In the genomic region with DNA sequence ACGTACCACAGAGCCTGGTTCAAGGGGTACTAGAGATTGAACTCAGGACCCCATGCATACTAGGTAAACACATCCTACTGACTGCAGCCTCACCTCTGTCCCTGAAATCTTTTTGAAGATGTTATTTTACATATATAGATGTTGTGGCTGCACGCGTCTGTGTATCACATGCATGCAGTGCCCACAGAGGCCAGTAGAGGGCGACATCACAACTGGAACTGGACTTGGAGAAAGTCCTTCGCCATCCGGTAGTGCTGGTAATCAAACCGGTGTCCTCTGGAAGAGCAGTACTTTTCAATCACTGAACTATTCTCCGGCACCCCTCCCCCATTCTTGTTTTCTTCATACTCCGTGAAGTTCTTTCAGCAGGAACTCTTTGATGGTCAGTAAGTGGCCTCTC, we compare ENCODE assay signal across 8 mouse cellular contexts. TPM values are rescaled to one million over a fixed set of nuclear protein-coding genes. Genes with fewer than 3 reads are reported as not detected.
DNase-seq lines count a peak whose midpoint lies in the region; ATAC-seq and TF ChIP-seq lines count a peak whose summit lies in the region.

No protein-coding gene starts in this region.

- peak; percentile 82 for TF ChIP-seq CTCF in intestine, postnatal 0 days (IDR thresholded peaks at IDR 0.05; ENCODE audit: low read depth)
- TF ChIP-seq CTCF in liver, embryonic 14.5 days (IDR thresholded peaks at IDR 0.05; ENCODE audit: low read depth), result peak; percentile 96

- no peak overlapping the region for H3K4me3 ChIP-seq in intestine, postnatal 0 days (ENCODE audit: low read depth, low read length)
- H3K4me3 ChIP-seq in intestine, embryonic 16.5 days (ENCODE audit: low read length), result no peak overlapping the region
- no peak overlapping the region for H3K4me3 ChIP-seq in liver, embryonic 14.5 days (ENCODE audit: insufficient read depth in 1 of 2, low read depth in 2 of 2, low read length in 2 of 2)

- no peak for ATAC-seq in intestine, postnatal 0 days
- no peak for ATAC-seq in intestine, embryonic 16.5 days
- no peak for ATAC-seq in liver, embryonic 14.5 days (ENCODE audit: insufficient read depth)

- H3K9ac ChIP-seq in intestine, postnatal 0 days (ENCODE audit: low read depth, low read length), result no peak overlapping the region
- no peak overlapping the region for H3K9ac ChIP-seq in intestine, embryonic 16.5 days (ENCODE audit: low read depth, low read length)
- H3K9ac ChIP-seq in liver, embryonic 14.5 days (replicated peaks), result no peak overlapping the region

- no peaks in the 10 kb centered on the region; the same call in 1 of the 2 replicates for H3K4me1 ChIP-seq in intestine, postnatal 0 days (replicated peaks; ENCODE audit: control insufficient read depth, insufficient read depth, low read length)
- H3K4me1 ChIP-seq in intestine, embryonic 16.5 days (ENCODE audit: control insufficient read depth, insufficient read depth, low read length), result no peaks in the 10 kb centered on the region
- H3K4me1 ChIP-seq in liver, embryonic 14.5 days (replicated peaks; ENCODE audit: control insufficient read depth in 2 of 2, insufficient read depth in 2 of 2, low read length in 1 of 2), result no peaks in the 10 kb centered on the region

- no peak for TF ChIP-seq EP300 in liver, embryonic 14.5 days (IDR thresholded peaks at IDR 0.05; ENCODE audit: low read depth)

- peak; percentile 45 for DNase-seq in CD4-positive helper T cell, adult 2 months (ENCODE audit: low read depth, low spot score)
- peak; percentile 89 for DNase-seq in ZHBTc4 (ENCODE audit: low read depth, low spot score)
- peak; percentile 72 for DNase-seq in gastrocnemius, postnatal 10 days
- no peak for DNase-seq in liver, embryonic 14.5 days (ENCODE audit: low read depth in 3 of 3, low spot score in 3 of 3)
- DNase-seq in spleen, postnatal 10 days (ENCODE audit: low spot score in 2 of 2), result peak; percentile 75 to 86
- no peak for DNase-seq in layer of hippocampus, adult 8-10 months (ENCODE audit: low spot score in 2 of 2)

- no peak overlapping the region for H3K4me2 ChIP-seq in intestine, postnatal 0 days (replicated peaks; ENCODE audit: low read depth)
- H3K4me2 ChIP-seq in intestine, embryonic 16.5 days (ENCODE audit: low read depth, low read length), result no peak overlapping the region
- no peak overlapping the region for H3K4me2 ChIP-seq in liver, embryonic 14.5 days (ENCODE audit: low read depth)

- no peak overlapping the region for H3K27ac ChIP-seq in intestine, postnatal 0 days (ENCODE audit: low read depth, low read length)
- no peak overlapping the region for H3K27ac ChIP-seq in intestine, embryonic 16.5 days (ENCODE audit: low read length)
- H3K27ac ChIP-seq in liver, embryonic 14.5 days, result no peak overlapping the region

- no peaks in the 10 kb centered on the region for H3K36me3 ChIP-seq in intestine, postnatal 0 days (ENCODE audit: control insufficient read depth, insufficient read depth)
- H3K36me3 ChIP-seq in intestine, embryonic 16.5 days (ENCODE audit: control insufficient read depth, insufficient read depth, low read length), result no peaks in the 10 kb centered on the region
- no peaks in the 10 kb centered on the region for H3K36me3 ChIP-seq in liver, embryonic 14.5 days (replicated peaks; ENCODE audit: control insufficient read depth, insufficient read depth, low read depth)

- no peaks in the 10 kb centered on the region for H3K9me3 ChIP-seq in intestine, postnatal 0 days (ENCODE audit: control insufficient read depth)
- no peaks in the 10 kb centered on the region for H3K9me3 ChIP-seq in intestine, embryonic 16.5 days (ENCODE audit: control insufficient read depth, low read length)
- H3K9me3 ChIP-seq in liver, embryonic 14.5 days (ENCODE audit: control insufficient read depth, low read length), result no peaks in the 10 kb centered on the region

- WGBS in intestine, postnatal 0 days, result 37% methylated on average over 9 of the region's 9 CpGs
- WGBS in intestine, embryonic 16.5 days, result 39% methylated on average over 9 of the region's 9 CpGs
- WGBS in liver, embryonic 14.5 days (ENCODE audit: insufficient replicate concordance), result 34% methylated on average over 9 of the region's 9 CpGs

- no peaks in the 10 kb centered on the region for H3K27me3 ChIP-seq in intestine, postnatal 0 days (replicated peaks; ENCODE audit: control insufficient read depth, insufficient read depth, low read length)
- H3K27me3 ChIP-seq in intestine, embryonic 16.5 days (replicated peaks; ENCODE audit: control insufficient read depth, insufficient read depth, low read length), result no peaks in the 10 kb centered on the region
- H3K27me3 ChIP-seq in liver, embryonic 14.5 days (ENCODE audit: control insufficient read depth, insufficient read depth, low read length), result no peaks in the 10 kb centered on the region

RNA-seq across cellular contexts. Expression of a gene that starts 24.4 kb away (rescaled TPM):
- 18.1 and 18.2 TPM in 2 replicates for polyA plus RNA-seq in intestine, postnatal 0 days (2015; fragmentation: Nextera tagmentation; extraction: Ambion mirVana)
- 8.5 and 10.3 TPM in 2 replicates for polyA plus RNA-seq in intestine, embryonic 16.5 days (2015; fragmentation: Nextera tagmentation; extraction: Ambion mirVana)
- 10 to 100 TPM; 26.5 to 30.5 TPM for total RNA-seq in gastrocnemius, postnatal 10 days (2021)
- polyA plus RNA-seq in liver, embryonic 14.5 days (2012; rRNA removed), result 16.1 and 17.3 TPM in 2 replicates
- polyA plus RNA-seq in liver, embryonic 14.5 days (2014; fragmentation: Nextera tagmentation; extraction: Ambion mirVana), result 5.4 and 5.8 TPM in 2 replicates
- total RNA-seq in layer of hippocampus, adult 8-10 months (2022), result 10 to 100 TPM; 11.6 to 15.9 (median 13.7) TPM

RNA-seq across cellular contexts. Expression of a gene that starts 31.5 kb away (rescaled TPM):
- 6.5 and 6.7 TPM in 2 replicates for polyA plus RNA-seq in intestine, postnatal 0 days (2015; fragmentation: Nextera tagmentation; extraction: Ambion mirVana)
- 13.8 and 14.8 TPM in 2 replicates for polyA plus RNA-seq in intestine, embryonic 16.5 days (2015; fragmentation: Nextera tagmentation; extraction: Ambion mirVana)
- 1 to 10 TPM; 2.7 to 3.9 TPM for total RNA-seq in gastrocnemius, postnatal 10 days (2021)
- polyA plus RNA-seq in liver, embryonic 14.5 days (2012; rRNA removed), result 3.1 and 4.0 TPM in 2 replicates
- 2.6 and 3.4 TPM in 2 replicates for polyA plus RNA-seq in liver, embryonic 14.5 days (2014; fragmentation: Nextera tagmentation; extraction: Ambion mirVana)
- total RNA-seq in layer of hippocampus, adult 8-10 months (2022), result 10 to 100 TPM; 12.2 to 14.7 (median 13.7) TPM

RNA-seq across cellular contexts. Expression of a gene that starts 52.7 kb away (rescaled TPM):
- polyA plus RNA-seq in intestine, postnatal 0 days (2015; fragmentation: Nextera tagmentation; extraction: Ambion mirVana), result 6.1 and 7.2 TPM in 2 replicates
- polyA plus RNA-seq in intestine, embryonic 16.5 days (2015; fragmentation: Nextera tagmentation; extraction: Ambion mirVana), result 12.1 and 16.5 TPM in 2 replicates
- 1 to 10 TPM; 6.3 to 7.2 TPM for total RNA-seq in gastrocnemius, postnatal 10 days (2021)
- 0.96 and 1.00 TPM in 2 replicates for polyA plus RNA-seq in liver, embryonic 14.5 days (2012; rRNA removed)
- 0.53 and 0.75 TPM in 2 replicates for polyA plus RNA-seq in liver, embryonic 14.5 days (2014; fragmentation: Nextera tagmentation; extraction: Ambion mirVana)
- total RNA-seq in layer of hippocampus, adult 8-10 months (2022), result 1 to 10 TPM; 3.0 to 4.8 (median 3.7) TPM

Comparison
In these comparisons a context has a peak if more than half of its experiments do, and no peak if none do; other contexts are left out.
1. DNase-seq: peak in CD4-positive helper T cell, adult 2 months (single experiment), ZHBTc4 (single experiment), gastrocnemius, postnatal 10 days (single experiment) and spleen, postnatal 10 days (2 of 2); none in liver, embryonic 14.5 days (0 of 3) and layer of hippocampus, adult 8-10 months (0 of 2).